Mouse (Mus musculus) cerebellum, adult 2 months (tissue): ENCODE measurements around the gene Doxl2.

ENCODE experiments used
- CTCF ChIP-seq: fragments of 200-500 bp; IDR thresholded peaks from 2 replicates; pipeline ENCODE4 v1.5.1; 2011; ENCODE audit warnings: low read depth, mild to moderate bottlenecking, control low read depth, low read length, moderate library complexity, borderline replicate concordance; ENCODE audit not compliant: insufficient read depth
- POLR2A ChIP-seq: fragments of 200-500 bp; IDR thresholded peaks from 2 replicates; pipeline ENCODE4 v1.6.1; 2011; ENCODE audit warnings: low read length, control low read depth, borderline replicate concordance; ENCODE audit not compliant: insufficient read depth

- TF ChIP-seq CTCF: no peak
- TF ChIP-seq POLR2A: no peak
These were observed 23.4 kb downstream of the Doxl2 start for GRCm38 (mm10) chr6:48998186-48998585.
